Mouse (Mus musculus): Measurements from ENCODE around the gene Speg. TPM values are rescaled to one million over a fixed set of nuclear protein-coding genes. Genes with fewer than 3 reads are reported as not detected.

The Speg gene
- total RNA-seq (2022), result 100 to 1,000 TPM; 177 to 190 (median 187) TPM

DNA sequence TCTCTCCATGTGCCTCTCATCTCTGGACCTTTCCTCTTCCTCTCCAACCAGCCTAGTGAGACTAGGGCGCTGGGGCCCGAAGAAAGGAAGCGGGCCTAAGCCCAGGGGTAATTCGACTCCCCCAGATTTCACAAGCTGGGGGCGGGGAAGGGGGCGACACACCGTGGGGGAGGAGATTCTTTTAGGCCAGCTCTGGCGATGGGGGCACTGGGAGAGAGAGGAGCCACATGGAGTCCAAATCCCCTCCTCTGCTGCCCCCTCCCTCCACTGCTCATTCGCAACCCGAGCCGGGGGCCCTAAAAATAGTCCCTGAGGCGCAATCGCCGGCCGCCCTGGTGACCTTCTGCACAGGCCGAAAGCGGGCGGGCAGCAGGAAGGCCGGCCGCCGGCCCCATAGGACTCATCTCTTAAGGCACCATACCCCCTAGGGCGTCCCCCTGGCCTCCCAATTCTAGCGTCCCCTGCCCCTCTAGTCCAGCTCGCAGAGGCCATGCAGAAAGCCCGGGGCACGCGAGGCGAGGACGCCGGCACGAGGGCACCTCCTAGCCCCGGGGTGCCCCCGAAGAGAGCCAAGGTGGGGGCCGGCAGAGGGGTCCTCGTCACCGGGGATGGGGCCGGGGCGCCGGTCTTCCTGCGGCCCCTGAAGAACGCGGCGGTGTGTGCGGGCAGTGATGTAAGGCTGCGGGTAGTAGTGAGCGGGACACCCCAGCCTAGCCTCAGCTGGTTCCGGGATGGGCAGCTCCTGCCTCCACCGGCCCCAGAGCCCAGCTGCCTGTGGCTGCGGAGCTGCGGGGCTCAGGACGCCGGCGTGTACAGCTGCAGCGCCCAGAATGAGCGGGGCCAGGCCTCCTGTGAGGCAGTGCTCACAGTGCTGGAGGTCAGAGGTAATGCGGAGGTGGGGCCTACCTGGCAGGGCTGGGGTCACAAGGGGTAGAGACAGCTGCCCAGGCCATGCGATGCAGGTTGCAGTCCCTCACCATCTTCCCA is at the start of gene Speg:
Gene Speg (plus strand): TSS at position 348 of the 987 bp plus-strand sequence.
- DNase-seq (ENCODE audit: low spot score in 2 of 2), result no peak

DNA sequence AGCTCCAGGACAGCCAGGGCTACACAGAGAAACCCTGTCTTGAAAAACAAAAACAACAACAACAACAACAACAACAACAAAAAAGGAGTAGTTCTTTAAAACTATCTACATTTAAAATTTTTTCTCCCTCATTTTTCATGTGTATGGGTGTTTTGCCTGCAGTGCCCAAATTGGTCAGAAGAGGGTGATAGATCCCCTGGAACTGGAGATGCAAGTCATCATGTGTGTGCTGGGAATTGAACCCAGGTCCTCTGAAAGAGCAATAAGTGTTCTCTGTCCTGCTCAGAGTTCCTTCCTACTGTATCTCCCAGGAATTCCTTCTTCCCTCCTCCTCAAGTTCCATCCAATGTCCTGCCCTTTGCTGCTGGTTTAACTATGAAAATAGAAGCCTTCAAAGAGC is 47.6 kb upstream of the Speg start:
- DNase-seq (ENCODE audit: low spot score in 2 of 2), result no peak

DNA sequence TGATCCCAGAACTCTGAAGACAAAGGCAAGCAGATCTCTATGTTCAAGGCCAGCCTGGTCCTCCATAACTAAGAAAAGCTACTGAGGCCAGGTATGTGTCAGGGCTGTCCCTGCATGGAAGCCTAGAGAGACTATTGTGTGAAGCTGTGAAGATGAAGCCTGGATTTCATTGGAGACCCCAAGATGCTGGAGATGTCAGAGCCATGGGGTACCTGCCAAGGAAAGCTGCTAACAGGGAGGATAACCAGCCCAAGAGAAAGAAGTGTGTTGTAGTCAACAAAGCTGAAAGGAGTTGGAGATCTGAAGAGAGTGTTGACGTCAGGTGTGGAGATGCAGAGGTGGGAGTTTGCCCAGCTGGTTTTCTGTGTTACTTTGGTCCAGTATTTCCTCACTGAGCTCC is 43.8 kb upstream of the Speg start:
- no peak for DNase-seq (ENCODE audit: low spot score in 2 of 2)

DNA sequence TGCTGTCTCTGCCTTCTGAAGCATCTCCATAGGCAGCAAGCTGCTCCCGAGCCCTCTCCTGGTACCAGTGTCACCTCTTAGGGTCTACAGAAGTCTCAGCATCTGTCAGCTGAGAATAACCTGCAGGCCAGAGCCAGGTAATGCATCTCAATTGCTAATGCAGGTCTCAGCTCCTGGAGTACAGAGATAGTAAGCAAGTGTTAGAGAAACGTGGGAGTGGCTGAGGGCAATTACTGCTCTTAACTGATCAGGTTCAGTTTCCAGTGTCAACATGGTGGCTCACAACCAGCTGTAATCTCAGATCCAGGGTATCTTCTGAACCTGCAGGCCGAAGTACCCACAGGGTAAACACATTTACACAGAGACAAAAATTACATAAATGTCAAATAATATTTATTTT is 38.6 kb upstream of the Speg start:
- DNase-seq (ENCODE audit: low spot score in 2 of 2), result no peak

- DNase-seq (ENCODE audit: low spot score in 2 of 2), result no peak
These were observed 38.0 kb upstream of the Speg start for GRCm38 (mm10) chr1:75337097-75337496.

DNA sequence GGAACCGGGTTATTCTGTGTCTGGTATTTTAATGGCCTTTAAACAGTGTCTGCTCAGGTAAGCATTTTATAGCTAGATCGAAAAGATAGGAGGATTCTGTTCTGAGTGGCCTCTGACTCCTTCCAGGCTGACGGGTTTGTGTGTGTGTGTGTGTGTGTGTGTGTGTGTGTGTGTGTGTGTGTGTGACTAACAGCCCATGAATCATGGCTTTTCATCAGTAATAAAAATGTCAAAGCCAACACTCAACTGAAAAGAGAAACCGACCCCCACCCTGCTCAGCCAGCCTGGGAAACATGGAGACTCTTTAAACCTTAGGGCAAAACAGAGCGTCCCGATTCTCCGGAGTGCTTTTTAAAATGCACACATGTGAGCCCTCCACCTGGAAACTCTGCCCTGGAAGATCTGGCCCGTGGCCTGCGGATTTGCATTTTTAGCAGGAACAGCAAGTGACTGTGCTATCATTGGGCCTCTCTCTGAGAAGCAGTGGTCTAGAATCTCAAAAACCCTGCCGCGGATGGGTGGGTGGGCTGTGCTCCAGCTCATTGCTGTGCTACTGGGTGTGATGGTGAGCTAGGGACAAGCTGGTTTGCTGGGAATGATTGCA is 36.9 kb upstream of the Speg start:
- DNase-seq (ENCODE audit: low spot score in 2 of 2), result no peak

GRCm38 (mm10) chr1:75339337-75339736 is 35.8 kb upstream of the Speg start:
- no peak for DNase-seq (ENCODE audit: low spot score in 2 of 2)

GRCm38 (mm10) chr1:75340519-75340918 is 34.6 kb upstream of the Speg start:
- no peak for DNase-seq (ENCODE audit: low spot score in 2 of 2)

GRCm38 (mm10) chr1:75342874-75343416 is 32.2 kb upstream of the Speg start:
- peak in 1 of 2 experiments; percentile 66 for DNase-seq (ENCODE audit: low spot score in 2 of 2)

- DNase-seq (ENCODE audit: low spot score in 2 of 2), result no peak
These were observed 30.6 kb upstream of the Speg start for GRCm38 (mm10) chr1:75344291-75345035.

GRCm38 (mm10) chr1:75345036-75345935 is 29.8 kb upstream of the Speg start:
- no peak for DNase-seq (ENCODE audit: low spot score in 2 of 2)

- DNase-seq (ENCODE audit: low spot score in 2 of 2), result no peak
These were observed 27.8 kb upstream of the Speg start for GRCm38 (mm10) chr1:75347279-75347678.

DNA sequence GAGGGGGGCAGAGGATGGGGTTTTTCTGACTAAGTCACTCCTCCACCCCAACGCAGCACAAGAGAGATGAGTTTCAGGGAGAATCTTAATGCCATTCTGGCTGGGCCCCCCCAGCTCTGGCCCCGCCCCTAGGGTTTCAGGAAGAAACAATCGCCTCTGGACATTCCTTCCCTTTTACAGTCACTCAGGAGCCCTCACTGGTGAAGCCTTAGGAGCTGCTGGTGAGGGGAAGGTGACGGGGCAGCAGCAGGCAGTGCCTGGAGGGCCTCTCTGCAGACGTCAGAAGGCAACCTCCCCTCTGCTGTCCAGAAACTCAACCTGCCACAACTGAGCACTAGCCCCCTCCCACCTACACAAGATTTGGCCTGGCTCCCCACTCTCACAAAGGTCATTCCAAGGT is 25.8 kb upstream of the Speg start:
- no peak for DNase-seq (ENCODE audit: low spot score in 2 of 2)

GRCm38 (mm10) chr1:75357261-75357660 is 17.8 kb upstream of the Speg start:
- no peak for DNase-seq (ENCODE audit: low spot score in 2 of 2)

DNA sequence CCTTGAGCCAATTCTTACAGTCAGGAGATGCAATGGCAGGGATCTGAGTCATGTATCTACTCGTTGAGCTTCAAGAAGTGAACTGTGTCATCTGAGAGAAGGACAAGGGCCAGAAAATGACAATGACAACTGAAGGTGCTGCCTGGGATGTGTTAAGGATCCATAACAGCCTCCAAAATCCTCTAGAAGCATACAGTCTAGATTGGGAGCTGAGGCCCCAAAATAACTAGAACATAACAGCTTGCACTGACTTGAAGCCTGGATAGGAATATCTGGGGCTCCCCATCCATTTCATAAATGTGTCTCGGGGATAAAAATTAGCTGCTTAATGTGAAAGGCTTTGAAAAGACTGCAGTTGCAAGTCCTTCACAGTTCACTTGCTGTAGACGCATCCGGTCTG is 17.1 kb upstream of the Speg start:
- no peak for DNase-seq (ENCODE audit: low spot score in 2 of 2)

GRCm38 (mm10) chr1:75359346-75359745 is 15.8 kb upstream of the Speg start:
- peak in 1 of 2 experiments; percentile 72 for DNase-seq (ENCODE audit: low spot score in 2 of 2)

DNA sequence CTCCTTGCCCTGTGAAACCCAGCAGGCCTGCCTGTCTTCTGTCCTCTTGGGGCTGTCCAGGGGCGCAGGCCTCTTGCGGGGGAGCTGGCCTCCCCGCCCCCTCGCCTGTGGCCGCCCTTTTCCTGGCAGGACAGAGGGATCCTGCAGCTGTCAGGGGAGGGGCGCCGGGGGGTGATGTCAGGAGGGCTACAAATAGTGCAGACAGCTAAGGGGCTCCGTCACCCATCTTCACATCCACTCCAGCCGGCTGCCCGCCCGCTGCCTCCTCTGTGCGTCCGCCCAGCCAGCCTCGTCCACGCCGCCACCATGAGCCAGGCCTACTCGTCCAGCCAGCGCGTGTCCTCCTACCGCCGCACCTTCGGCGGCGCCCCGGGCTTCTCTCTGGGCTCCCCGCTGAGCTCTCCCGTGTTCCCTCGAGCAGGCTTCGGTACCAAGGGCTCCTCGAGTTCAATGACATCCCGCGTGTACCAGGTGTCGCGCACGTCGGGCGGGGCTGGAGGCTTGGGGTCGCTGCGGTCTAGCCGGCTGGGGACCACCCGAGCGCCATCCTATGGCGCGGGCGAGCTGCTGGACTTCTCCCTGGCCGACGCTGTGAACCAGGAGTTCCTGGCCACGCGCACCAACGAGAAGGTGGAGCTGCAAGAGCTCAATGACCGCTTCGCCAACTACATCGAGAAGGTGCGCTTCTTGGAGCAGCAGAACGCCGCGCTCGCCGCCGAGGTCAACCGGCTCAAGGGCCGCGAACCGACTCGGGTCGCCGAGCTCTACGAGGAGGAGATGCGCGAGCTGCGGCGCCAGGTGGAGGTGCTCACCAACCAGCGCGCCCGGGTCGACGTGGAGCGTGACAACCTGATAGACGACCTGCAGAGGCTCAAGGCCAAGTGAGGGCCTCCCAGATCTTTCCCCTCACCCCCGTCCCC is 14.7 kb upstream of the Speg start, which contains the start of gene Des:
Gene Des (plus strand): TSS at position 218 of the 920 bp plus-strand sequence.
- no peak for DNase-seq (ENCODE audit: low spot score in 2 of 2)

DNA sequence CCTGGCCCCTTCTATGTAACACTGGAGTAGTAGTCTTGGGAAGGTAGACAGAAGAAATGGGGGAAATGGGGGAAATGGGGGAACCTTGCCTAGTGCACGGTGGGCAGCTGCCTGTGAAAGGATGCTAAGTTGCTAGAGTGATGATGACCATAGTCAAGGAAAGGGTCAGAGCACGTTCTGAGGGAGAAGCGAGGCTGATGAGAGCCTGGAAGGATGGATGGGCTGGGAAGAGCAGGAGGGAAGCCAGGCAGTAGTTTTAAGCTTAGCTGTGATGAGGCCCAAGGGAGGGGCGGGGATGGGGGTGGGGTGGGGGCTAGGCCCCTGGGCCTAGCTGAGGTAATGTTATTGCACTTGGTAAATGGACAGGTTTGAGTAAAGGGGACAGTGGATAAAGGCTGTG is 14.0 kb upstream of the Speg start:
- no peak for DNase-seq (ENCODE audit: low spot score in 2 of 2)

DNA sequence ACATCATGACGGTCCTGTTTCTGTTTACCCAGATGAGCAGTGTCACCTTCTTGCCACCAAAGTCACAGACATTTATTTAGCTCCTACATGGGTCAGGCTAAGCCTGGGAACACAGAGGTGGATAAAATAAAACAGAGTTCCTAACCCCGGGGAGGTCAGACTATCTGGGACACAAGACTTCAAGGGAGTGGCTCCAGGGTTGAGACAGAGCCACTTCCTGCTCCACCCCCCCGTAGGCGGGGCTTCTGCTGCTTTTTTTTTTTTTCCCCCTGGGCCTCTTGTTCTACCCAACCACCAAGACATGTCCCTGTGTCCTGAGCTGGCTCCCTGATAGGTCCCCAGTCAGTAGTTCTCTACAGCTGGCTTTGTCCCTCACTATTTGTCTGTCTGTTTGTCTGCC is 13.3 kb upstream of the Speg start:
- DNase-seq (ENCODE audit: low spot score in 2 of 2), result no peak

All from left cerebral cortex, adult 8-10 months (tissue).